Mouse (Mus musculus) myocyte (in vitro differentiated cells): ENCODE data around the gene Rtn4rl1. TPM values are rescaled to one million over a fixed set of nuclear protein-coding genes. Genes with fewer than 3 reads are reported as not detected.

Experiments used
- H3K27me3 ChIP-seq: one replicate; pipeline ENCODE4 v1.6.1; 2011; ENCODE audit not compliant: control insufficient read depth, insufficient read depth, insufficient read length
- H3K36me3 ChIP-seq: one replicate; pipeline ENCODE4 v1.6.1; 2011; ENCODE audit not compliant: control insufficient read depth, insufficient read depth
- H3K4me2 ChIP-seq: one replicate; pipeline ENCODE4 v1.6.1; 2011; ENCODE audit warnings: low read depth, control low read depth
- H3K4me3 ChIP-seq: one replicate; pipeline ENCODE4 v1.5.1; 2011; ENCODE audit warnings: mild to moderate bottlenecking, control low read depth, moderate library complexity
- H3K79me2 ChIP-seq: one replicate; pipeline ENCODE4 v1.6.1; 2011; ENCODE audit not compliant: control insufficient read depth, insufficient read depth
- H3ac ChIP-seq: one replicate; pipeline ENCODE4 v1.6.1; 2011; ENCODE audit not compliant: control insufficient read depth, insufficient read length
- CEBPB ChIP-seq: IDR thresholded peaks from 2 replicates; pipeline ENCODE4 v1.6.1; 2011; ENCODE audit warnings: mild to moderate bottlenecking, moderate library complexity; ENCODE audit not compliant: poor library complexity, insufficient read depth, severe bottlenecking
- E2F4 ChIP-seq: IDR thresholded peaks from one replicate; pipeline ENCODE4 v1.6.1; 2011; ENCODE audit warnings: mild to moderate bottlenecking, control low read depth, moderate library complexity; ENCODE audit not compliant: insufficient read depth
- MAX ChIP-seq: IDR thresholded peaks from one replicate; pipeline ENCODE4 v1.6.1; 2011; ENCODE audit warnings: low read depth, mild to moderate bottlenecking, control low read depth
- MYOD1 ChIP-seq, 3 experiments: IDR thresholded peaks; one replicate each; pipeline ENCODE4 v1.6.1; 2011; ENCODE audit warnings: control low read depth in 2 of 3, low read depth in 2 of 3, mild to moderate bottlenecking in 2 of 3, moderate library complexity in 1 of 3; ENCODE audit not compliant: insufficient read length in 2 of 3, control insufficient read depth in 1 of 3
- MYOG ChIP-seq, 3 experiments: IDR thresholded peaks; one replicate each; pipeline ENCODE4 v1.6.1; 2011; ENCODE audit warnings: control low read depth in 2 of 3, low read depth in 2 of 3, mild to moderate bottlenecking in 2 of 3; ENCODE audit not compliant: insufficient read length in 2 of 3, control insufficient read depth in 1 of 3, insufficient read depth in 1 of 3
- POLR2A ChIP-seq: IDR thresholded peaks from one replicate; pipeline ENCODE4 v1.6.1; 2011; ENCODE audit warnings: low read depth, mild to moderate bottlenecking, control low read depth, moderate library complexity; ENCODE audit not compliant: insufficient read length
- POLR2AphosphoS2 ChIP-seq: IDR thresholded peaks from one replicate; pipeline ENCODE4 v1.6.1; 2011; ENCODE audit warnings: low read depth, control low read depth; ENCODE audit not compliant: insufficient read length
- REST ChIP-seq: IDR thresholded peaks from one replicate; pipeline ENCODE4 v1.6.1; 2011; ENCODE audit warnings: mild to moderate bottlenecking, control low read depth, moderate library complexity; ENCODE audit not compliant: insufficient read depth, insufficient read length
- SRF ChIP-seq: IDR thresholded peaks from one replicate; pipeline ENCODE4 v1.6.1; 2011; ENCODE audit warnings: low read depth; ENCODE audit not compliant: control insufficient read depth, insufficient read length
- TCF12 ChIP-seq: IDR thresholded peaks from one replicate; pipeline ENCODE4 v1.6.1; 2011; ENCODE audit warnings: mild to moderate bottlenecking, control low read depth; ENCODE audit not compliant: poor library complexity, insufficient read depth, severe bottlenecking
- TCF3 ChIP-seq: IDR thresholded peaks from one replicate; pipeline ENCODE4 v1.6.1; 2011; ENCODE audit warnings: low read depth, control low read depth; ENCODE audit not compliant: insufficient read length
- USF1 ChIP-seq: IDR thresholded peaks from one replicate; pipeline ENCODE4 v1.6.1; 2011; ENCODE audit warnings: low read depth, mild to moderate bottlenecking, control low read depth, moderate library complexity
- polyA plus RNA-seq: library from polyadenylated mRNA; unstranded; fragments of >200 nt; fragmentation: generic; extraction: Trizol; gene quantifications from one replicate; pipeline ENCODE4 v1.2.1, GENCODE M21; 2012; ENCODE audit warnings: missing spikeins

The Rtn4rl1 gene
- polyA plus RNA-seq, 1 experiment, result 0.16 TPM

DNA sequence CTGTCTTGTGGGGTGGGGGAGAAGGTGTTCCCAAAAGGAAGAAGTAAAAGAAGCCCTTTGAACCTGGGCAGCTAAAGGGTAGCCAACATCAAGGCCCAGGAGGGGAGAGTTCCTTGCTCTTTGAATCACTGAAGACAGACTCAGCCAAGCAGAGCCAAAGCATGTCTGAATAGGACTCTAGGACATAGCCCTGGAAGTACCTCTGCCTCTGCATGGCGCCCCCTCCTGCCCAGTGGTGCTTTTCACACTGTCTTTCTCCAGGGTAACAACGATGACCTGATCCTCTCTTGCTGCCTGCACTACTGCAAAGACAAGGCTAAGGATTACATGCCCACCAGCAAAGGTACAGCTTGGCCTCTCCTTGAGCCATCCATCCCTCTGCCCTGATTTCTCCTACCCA is 34.0 kb upstream of the Rtn4rl1 start:
- Histone ChIP-seq H3ac (no peak overlapping the region), H3K4me3 (no peak overlapping the region), H3K36me3 (no peaks in the 10 kb centered on the region), H3K27me3 (no peaks in the 10 kb centered on the region), H3K4me2 (no peak overlapping the region), H3K79me2 (no peaks in the 10 kb centered on the region)
- no peak for TF ChIP-seq TCF12
- no peak for TF ChIP-seq USF1
- TF ChIP-seq POLR2AphosphoS2, result no peak
- TF ChIP-seq POLR2A, result no peak
- TF ChIP-seq REST, result no peak
- no peak for TF ChIP-seq CEBPB
- no peak for TF ChIP-seq SRF
- TF ChIP-seq TCF3, result no peak
- TF ChIP-seq MYOG (IDR thresholded peaks at IDR 0.05; ENCODE audit: control insufficient read depth in 1 of 3, insufficient read depth in 1 of 3, insufficient read length in 2 of 3, low read depth in 2 of 3), result no peak
- TF ChIP-seq E2F4, result no peak
- TF ChIP-seq MAX, result no peak
- TF ChIP-seq MYOD1 (IDR thresholded peaks at IDR 0.05; ENCODE audit: control insufficient read depth in 1 of 3, insufficient read length in 2 of 3, low read depth in 2 of 3), result no peak

DNA sequence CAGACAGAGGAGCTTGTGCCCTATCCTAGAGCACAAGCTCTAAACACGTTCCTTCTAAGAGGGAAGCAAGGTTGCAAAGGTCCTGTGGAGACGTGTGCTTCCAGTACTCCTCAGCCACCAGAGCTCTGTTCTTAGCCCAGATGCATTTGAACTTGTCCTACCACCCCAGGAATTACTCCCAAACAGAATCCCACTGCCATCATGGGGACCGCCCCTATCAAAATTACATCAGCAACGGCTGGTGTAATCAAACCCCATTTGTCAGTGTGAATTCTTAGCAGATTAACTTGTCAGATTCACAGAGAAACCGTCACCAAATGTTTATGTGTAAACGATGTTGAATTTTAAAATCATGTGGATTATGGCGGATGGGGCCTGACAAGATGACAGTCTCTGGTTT is 32.6 kb upstream of the Rtn4rl1 start:
- no peak overlapping the region for H3ac ChIP-seq
- no peak for TF ChIP-seq REST
- no peak for TF ChIP-seq TCF3
- TF ChIP-seq POLR2AphosphoS2, result no peak
- no peak for TF ChIP-seq TCF12
- TF ChIP-seq SRF, result no peak
- no peak for TF ChIP-seq POLR2A
- H3K79me2 ChIP-seq, result no peaks in the 10 kb centered on the region
- H3K4me3 ChIP-seq, result no peak overlapping the region
- no peaks in the 10 kb centered on the region for H3K27me3 ChIP-seq
- no peaks in the 10 kb centered on the region for H3K36me3 ChIP-seq
- H3K4me2 ChIP-seq, result no peak overlapping the region

DNA sequence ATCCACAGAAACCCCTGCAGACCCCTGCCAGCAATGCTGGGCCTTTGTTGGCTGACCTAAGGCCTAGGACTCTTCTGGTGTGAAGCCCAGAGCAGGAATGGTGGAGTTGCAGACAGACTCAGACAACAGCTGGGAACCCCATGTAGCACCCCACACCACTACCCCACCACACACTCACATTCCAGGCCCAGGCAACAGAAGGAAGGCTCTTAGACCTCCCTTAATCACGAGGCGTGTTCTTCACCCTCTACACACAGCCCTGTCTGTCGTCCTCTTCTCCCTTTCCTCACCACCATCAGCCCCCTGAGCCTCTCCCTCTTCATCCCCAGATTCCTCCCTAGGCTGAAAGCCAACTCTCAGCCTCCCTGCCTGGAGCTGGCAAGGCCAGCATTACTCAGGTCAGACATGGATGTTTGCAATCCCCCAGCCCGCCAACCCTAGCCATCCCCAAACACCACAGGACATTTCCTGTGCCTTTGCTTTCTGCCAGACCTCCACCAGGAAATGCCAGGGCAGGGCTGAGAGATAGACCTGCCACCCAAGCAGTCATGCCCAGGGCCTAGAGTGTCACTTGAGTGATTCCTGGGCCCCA is 32.1 kb upstream of the Rtn4rl1 start:
- H3K4me3 ChIP-seq, result no peak overlapping the region
- H3K27me3 ChIP-seq, result no peaks in the 10 kb centered on the region
- no peak overlapping the region for H3K4me2 ChIP-seq
- no peaks in the 10 kb centered on the region for H3K36me3 ChIP-seq
- TF ChIP-seq SRF, result no peak
- no peak for TF ChIP-seq TCF12
- TF ChIP-seq USF1, result no peak
- peak in 2 of 3 experiments; percentile 44 to 75 for TF ChIP-seq MYOG (IDR thresholded peaks at IDR 0.05; ENCODE audit: control insufficient read depth in 1 of 3, insufficient read depth in 1 of 3, insufficient read length in 2 of 3, low read depth in 2 of 3)
- peak in 2 of 3 experiments; percentile 45 to 77 for TF ChIP-seq MYOD1 (IDR thresholded peaks at IDR 0.05; ENCODE audit: control insufficient read depth in 1 of 3, insufficient read length in 2 of 3, low read depth in 2 of 3)
- no peaks in the 10 kb centered on the region for H3K79me2 ChIP-seq
- H3ac ChIP-seq, result no peak overlapping the region

DNA sequence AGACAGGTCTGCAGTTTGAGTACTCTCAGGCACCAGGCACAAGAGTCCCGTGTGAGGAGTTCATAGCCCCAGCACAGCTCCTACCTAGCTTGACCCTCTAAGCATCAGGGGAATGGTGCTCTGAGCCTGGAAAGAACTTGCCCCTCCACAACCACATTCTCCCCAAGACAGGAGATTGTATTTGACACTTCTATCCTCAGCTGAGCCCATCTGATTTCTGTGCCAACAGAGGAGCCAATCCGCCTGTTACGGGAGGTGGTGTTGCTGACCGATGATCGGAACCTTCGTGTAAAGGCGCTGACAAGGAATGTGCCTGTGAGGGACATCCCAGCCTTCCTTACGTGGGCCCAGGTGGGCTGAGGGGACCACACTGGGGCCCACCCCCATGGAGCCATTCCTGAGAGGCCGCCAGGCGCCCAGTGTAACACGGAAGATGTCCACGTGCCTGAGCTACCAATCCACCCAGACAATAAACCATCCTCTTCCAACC is 30.9 kb upstream of the Rtn4rl1 start:
- no peaks in the 10 kb centered on the region for H3K27me3 ChIP-seq
- no peaks in the 10 kb centered on the region for H3K79me2 ChIP-seq
- no peaks in the 10 kb centered on the region for H3K36me3 ChIP-seq
- H3K4me3 ChIP-seq, result no peak overlapping the region
- no peak overlapping the region for H3ac ChIP-seq
- TF ChIP-seq POLR2AphosphoS2 (no peak), TCF12 (no peak), POLR2A (no peak), CEBPB (no peak), TCF3 (no peak), MAX (no peak), SRF (no peak), MYOG (IDR thresholded peaks at IDR 0.05; ENCODE audit: control insufficient read depth in 1 of 3, insufficient read depth in 1 of 3, insufficient read length in 2 of 3, low read depth in 2 of 3) (no peak), E2F4 (no peak), REST (no peak), USF1 (no peak), MYOD1 (IDR thresholded peaks at IDR 0.05; ENCODE audit: control insufficient read depth in 1 of 3, insufficient read length in 2 of 3, low read depth in 2 of 3) (no peak)
- no peak overlapping the region for H3K4me2 ChIP-seq

DNA sequence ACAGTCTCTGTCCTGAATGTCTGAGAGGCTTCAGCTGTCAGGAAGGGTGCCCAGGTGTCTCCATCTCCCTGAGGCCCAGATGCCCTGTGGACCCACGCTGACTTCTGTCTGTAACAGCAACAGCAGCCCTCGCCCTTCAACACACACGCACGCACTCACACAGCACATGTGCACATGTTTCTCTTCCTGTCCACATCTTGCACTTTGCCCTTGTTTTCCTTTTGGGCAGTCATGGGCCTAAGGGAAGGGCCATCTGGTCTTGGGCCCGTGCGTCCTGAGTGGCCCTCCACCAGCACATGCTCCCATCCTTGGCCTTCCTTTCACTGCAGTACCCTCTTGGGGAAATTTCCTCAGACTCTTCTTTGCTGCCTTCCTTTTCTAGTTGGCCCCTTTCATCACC is 30.2 kb upstream of the Rtn4rl1 start:
- H3K79me2 ChIP-seq, result no peaks in the 10 kb centered on the region
- no peak for TF ChIP-seq POLR2AphosphoS2
- no peak for TF ChIP-seq TCF12
- no peak for TF ChIP-seq E2F4
- no peak for TF ChIP-seq USF1
- no peak for TF ChIP-seq SRF
- TF ChIP-seq MYOD1 (IDR thresholded peaks at IDR 0.05; ENCODE audit: control insufficient read depth in 1 of 3, insufficient read length in 2 of 3, low read depth in 2 of 3), result no peak
- TF ChIP-seq MAX, result no peak
- no peak for TF ChIP-seq CEBPB
- no peak for TF ChIP-seq POLR2A
- no peak for TF ChIP-seq MYOG (IDR thresholded peaks at IDR 0.05; ENCODE audit: control insufficient read depth in 1 of 3, insufficient read depth in 1 of 3, insufficient read length in 2 of 3, low read depth in 2 of 3)
- TF ChIP-seq TCF3, result no peak
- no peaks in the 10 kb centered on the region for H3K36me3 ChIP-seq
- no peaks in the 10 kb centered on the region for H3K27me3 ChIP-seq
- no peak overlapping the region for H3ac ChIP-seq
- H3K4me3 ChIP-seq, result no peak overlapping the region
- H3K4me2 ChIP-seq, result no peak overlapping the region
